Mouse (Mus musculus) G1E (cell line): ENCODE data around the gene Dazl. TPM values are rescaled to one million over a fixed set of nuclear protein-coding genes. Genes with fewer than 3 reads are reported as not detected.

Experiments used
- ATAC-seq: 2 replicates; pipeline ENCODE4 v1.8.0; 2016; ENCODE audit warnings: mild to moderate bottlenecking; ENCODE audit not compliant: insufficient number of reproducible peaks, poor library complexity, low FRiP score, severe bottlenecking; ENCODE audit errors: extremely low read depth
- DNase-seq: peaks from one replicate; pipeline ENCODE4 v3.0.0; 2012; ENCODE audit warnings: low spot score
- H3K27me3 ChIP-seq: 2 replicates; pipeline ENCODE4 v1.6.1; 2012; ENCODE audit warnings: mild to moderate bottlenecking, low read length, inconsistent platforms; ENCODE audit not compliant: insufficient read depth
- H3K36me3 ChIP-seq: replicated peaks from 2 replicates; pipeline ENCODE3; 2012; ENCODE audit warnings: mild to moderate bottlenecking, inconsistent platforms
- H3K4me1 ChIP-seq: 2 replicates; pipeline ENCODE4 v1.6.1; 2012; ENCODE audit warnings: low read depth, low read length, inconsistent platforms, mixed read lengths; ENCODE audit not compliant: insufficient read depth
- H3K4me3 ChIP-seq: 2 replicates; pipeline ENCODE4 v1.5.1; 2012; ENCODE audit warnings: low read depth, mild to moderate bottlenecking, inconsistent platforms, low read length, moderate library complexity, mixed read lengths
- H3K9me3 ChIP-seq: replicated peaks from 2 replicates; pipeline ENCODE4 v1.6.1; 2012; ENCODE audit warnings: inconsistent platforms
- CTCF ChIP-seq: IDR thresholded peaks from 2 replicates; pipeline ENCODE4 v1.5.1; 2012; ENCODE audit warnings: low read depth, low read length, inconsistent platforms, mixed read lengths
- GATA1 ChIP-seq: IDR thresholded peaks from 2 replicates; pipeline ENCODE4 v1.6.1; 2012; ENCODE audit warnings: borderline replicate concordance, low read length, inconsistent platforms, mixed read lengths
- GATA2 ChIP-seq: IDR thresholded peaks from 2 replicates; pipeline ENCODE4 v1.6.1; 2012; ENCODE audit warnings: low read depth, low read length, inconsistent platforms, borderline replicate concordance
- POLR2AphosphoS5 ChIP-seq: IDR thresholded peaks from 2 replicates; pipeline ENCODE4 v1.6.1; 2012; ENCODE audit warnings: low read depth, low read length, inconsistent platforms; ENCODE audit not compliant: insufficient replicate concordance
- TAL1 ChIP-seq: conservative IDR thresholded peaks from 2 replicates; pipeline ENCODE4 v1.6.1; 2012; ENCODE audit warnings: low read depth, low read length, inconsistent platforms, mixed read lengths
- polyA plus RNA-seq: library from polyadenylated mRNA; stranded (reverse); fragments of >175 nt; gene quantifications from 2 replicates; pipeline ENCODE4 v1.2.3, GENCODE M21; 2012
- total RNA-seq, 2 experiments: library from RNA; stranded (forward) in 1 of 2; stranded (reverse) in 1 of 2; fragments of 200-1000 nt in 1 of 2; fragments of >200 nt in 1 of 2; fragmentation: Nextera tagmentation in 1 of 2; gene quantifications; 2 replicates each; pipeline ENCODE4 v1.2.3; 2014 to 2017

Gene Dazl
- total and polyA plus RNA-seq, 3 experiments = 0.05 TPM; not detected in 2

DNA sequence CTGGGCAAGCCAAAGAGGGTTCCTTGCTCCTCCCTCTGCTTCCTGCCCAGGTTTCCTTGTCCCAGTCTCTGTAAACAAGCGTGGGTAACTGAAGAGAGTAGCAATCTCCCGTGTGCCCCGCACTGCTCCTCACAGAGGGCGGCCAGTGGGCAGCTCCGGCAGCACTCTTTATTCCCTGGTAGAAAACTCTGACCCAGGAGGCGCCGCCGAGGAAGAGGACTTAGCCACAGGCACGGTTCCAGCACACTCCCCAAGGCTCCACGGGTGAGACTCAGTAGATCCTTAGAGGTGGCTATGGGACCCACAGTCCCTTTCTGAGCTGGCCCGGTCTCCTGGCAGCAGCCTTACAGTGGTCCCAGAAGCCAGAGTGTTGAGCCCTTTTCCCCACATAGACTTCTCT, 50.1 kb downstream of the Dazl start:
- DNase-seq = no peak
- H3K27me3 ChIP-seq = no peaks in the 10 kb centered on the region

DNA sequence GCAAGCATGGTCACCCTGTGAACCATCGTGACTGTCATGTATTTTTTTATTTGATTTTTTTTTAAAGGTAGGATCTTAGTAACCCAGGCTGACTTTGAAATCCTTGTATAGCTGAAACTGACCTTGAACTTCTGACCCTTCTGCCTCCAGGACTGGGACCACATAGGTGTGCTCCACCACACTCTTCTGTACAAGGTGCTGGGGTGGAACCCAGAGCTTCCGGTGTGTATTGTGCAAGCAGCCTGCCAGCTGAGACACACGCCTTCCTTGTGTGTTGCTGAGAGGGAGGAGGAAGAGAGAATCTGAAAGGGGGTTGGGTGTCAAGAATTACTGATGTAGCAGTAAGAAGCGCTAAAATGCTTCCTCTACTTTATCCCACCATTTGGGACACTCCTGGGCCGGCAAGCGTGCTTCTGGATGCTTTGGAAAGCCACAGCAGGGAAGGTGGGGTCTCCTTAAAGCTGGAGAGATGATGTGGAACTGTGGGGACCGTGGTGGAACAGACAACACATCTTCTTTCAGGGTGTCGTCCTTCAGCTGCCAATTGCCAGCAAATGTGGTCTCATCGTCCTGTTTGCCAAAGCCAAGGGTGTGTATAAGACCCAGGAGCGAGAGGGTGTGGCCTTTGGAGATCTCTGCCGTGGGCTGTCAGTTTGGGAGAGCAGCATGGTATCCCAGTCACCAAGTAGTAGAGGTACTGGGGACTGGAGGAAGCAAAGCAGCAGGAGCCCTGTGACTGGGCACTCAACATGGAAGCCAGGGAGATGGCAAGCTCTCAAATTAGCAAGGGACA, 55.4 kb downstream of the Dazl start:
- Histone ChIP-seq H3K4me1 (no peaks in the 10 kb centered on the region), H3K9me3 (peaks cover 69% of the 10 kb centered on the region), H3K4me3 (no peak overlapping the region), H3K36me3 (no peaks in the 10 kb centered on the region), H3K27me3 (no peaks in the 10 kb centered on the region)
- no peak for TF ChIP-seq CTCF
- no peak for TF ChIP-seq POLR2AphosphoS5
- TF ChIP-seq GATA1 = no peak
- TF ChIP-seq GATA2 = no peak
- no peak for TF ChIP-seq TAL1
- ATAC-seq = no peak
- DNase-seq = no peak

More for the DNA sequence above, 50.1 kb downstream of the Dazl start:
- H3K9me3 ChIP-seq = peaks cover 74% of the 10 kb centered on the region
- ATAC-seq = no peak
- no peaks in the 10 kb centered on the region for H3K4me1 ChIP-seq
- no peak overlapping the region for H3K4me3 ChIP-seq
- TF ChIP-seq CTCF (no peak), TAL1 (no peak), GATA2 (no peak), POLR2AphosphoS5 (no peak), GATA1 (no peak)
- no peaks in the 10 kb centered on the region for H3K36me3 ChIP-seq

DNA sequence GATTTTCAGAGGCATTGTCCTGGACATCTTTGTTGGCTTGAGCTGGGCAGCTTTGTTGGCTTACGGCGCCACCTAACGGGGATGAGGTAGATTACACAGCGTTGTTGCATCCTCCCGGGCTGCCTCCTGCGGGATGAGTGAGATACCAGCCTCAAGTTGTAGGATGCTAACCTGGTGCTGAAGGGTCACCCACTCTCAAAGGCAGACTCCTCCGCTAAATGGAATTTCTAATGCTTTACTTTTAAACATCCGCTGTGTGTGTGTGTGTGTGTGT, 56.1 kb downstream of the Dazl start:
- TF ChIP-seq GATA1 = no peak
- TF ChIP-seq CTCF = no peak
- no peak for TF ChIP-seq GATA2
- TF ChIP-seq POLR2AphosphoS5 = no peak
- TF ChIP-seq TAL1 = no peak
- Histone ChIP-seq H3K27me3 (no peaks in the 10 kb centered on the region), H3K4me1 (no peaks in the 10 kb centered on the region), H3K36me3 (no peaks in the 10 kb centered on the region), H3K9me3 (peaks cover 67% of the 10 kb centered on the region), H3K4me3 (no peak overlapping the region)
- ATAC-seq (no peak), DNase-seq (no peak)

DNA sequence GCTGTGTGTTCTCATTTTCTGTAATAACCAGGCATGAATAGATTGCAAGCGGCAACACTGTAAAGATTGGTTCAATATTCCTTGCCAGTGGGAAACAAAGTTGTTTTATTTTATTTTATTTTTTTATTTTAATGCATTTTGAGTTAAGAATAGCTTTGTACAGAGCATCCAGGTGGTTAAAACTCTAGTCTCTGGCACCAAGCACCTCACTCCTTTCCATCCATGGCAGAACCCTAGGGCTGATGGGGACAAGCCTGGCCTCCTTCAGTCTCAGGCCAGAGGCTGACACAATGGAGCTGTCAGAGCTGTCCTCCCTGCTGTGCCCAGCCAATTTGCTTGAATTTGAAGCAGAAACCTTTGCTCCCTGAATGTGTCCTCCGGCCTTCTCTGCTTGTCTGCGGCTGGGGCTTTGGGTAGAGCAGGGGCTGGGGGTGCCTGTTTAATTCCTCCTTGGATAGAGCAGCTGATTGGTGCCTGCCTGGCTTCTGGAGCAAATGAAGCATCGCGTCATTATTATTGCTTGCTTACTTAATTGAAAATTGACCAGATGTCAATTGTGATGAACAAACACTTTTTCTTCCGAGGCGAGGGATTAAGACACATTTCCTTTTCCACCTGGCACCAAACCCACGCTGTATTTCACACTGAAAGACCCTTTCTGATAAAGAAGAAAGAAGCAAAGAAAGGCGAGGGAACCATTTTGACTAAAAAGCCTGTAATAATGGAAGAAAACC, 56.6 kb downstream of the Dazl start:
- TF ChIP-seq GATA1 (no peak), TAL1 (no peak), CTCF (no peak), POLR2AphosphoS5 (no peak), GATA2 (no peak)
- Histone ChIP-seq H3K9me3 (peaks cover 67% of the 10 kb centered on the region), H3K4me3 (no peak overlapping the region), H3K27me3 (no peaks in the 10 kb centered on the region), H3K4me1 (no peaks in the 10 kb centered on the region), H3K36me3 (no peaks in the 10 kb centered on the region)
- ATAC-seq = no peak
- no peak for DNase-seq

DNA sequence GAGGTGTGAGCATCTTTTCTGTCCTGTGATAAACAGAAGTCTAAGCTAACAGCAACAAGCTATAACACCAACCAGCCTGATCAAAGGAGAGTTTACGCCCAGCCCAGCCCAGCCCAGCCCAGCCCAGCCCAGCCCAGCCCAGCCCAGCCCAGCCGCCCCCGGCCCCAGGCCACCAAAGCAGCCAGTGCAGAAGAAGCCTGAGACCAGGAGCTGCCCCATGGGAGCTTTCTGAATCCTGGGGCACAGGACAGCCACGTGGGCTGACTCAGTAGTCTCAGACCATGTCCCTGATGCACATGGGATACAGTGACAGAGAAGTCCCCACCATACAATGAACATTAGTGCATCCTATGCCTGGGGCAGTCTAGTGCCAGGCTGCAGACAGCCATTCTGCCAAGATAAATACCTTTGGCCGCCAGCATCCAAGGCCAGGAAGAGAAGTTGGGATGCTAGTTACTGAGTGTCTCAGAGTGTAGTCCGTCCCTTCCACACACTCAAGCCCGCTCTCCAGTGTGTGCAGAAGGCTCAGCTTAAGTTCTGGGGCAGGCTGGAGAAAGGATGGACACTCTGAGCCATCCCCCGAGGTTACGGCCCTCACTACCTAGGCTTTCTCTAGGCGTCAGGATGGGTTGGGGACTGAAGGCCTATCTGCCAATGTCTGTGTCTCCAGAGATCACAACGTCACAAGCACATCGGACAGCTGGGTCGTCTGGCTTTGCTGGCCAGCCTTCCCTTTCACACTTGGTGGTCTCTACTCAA, 57.3 kb downstream of the Dazl start:
- H3K4me1 ChIP-seq = no peaks in the 10 kb centered on the region
- DNase-seq (no peak), ATAC-seq (no peak)
- no peaks in the 10 kb centered on the region for H3K36me3 ChIP-seq
- H3K27me3 ChIP-seq = no peaks in the 10 kb centered on the region
- H3K4me3 ChIP-seq = no peak overlapping the region
- peaks cover 69% of the 10 kb centered on the region for H3K9me3 ChIP-seq
- TF ChIP-seq GATA1 (no peak), GATA2 (no peak), CTCF (no peak), POLR2AphosphoS5 (no peak), TAL1 (no peak)

DNA sequence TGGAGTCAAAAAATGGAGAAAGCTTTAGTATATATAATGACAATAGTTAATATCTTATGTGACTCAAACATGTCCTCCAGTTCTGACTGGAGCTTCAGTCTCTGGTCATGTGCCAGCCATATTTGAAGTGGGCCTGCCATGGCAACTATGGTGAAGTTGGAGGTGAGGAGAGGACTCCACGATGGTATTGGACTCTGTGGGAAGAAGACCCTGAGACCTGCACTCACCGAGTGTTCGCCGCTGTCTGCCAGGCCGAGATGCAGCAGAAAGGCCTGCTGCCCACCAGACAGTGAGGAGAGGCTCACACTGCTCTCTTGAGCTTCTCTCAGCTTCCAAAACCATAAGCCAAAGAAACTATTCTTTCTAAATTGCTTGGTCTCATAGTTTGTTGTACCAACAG, 59.5 kb downstream of the Dazl start:
- TF ChIP-seq TAL1 (no peak), GATA2 (no peak), CTCF (no peak), GATA1 (no peak), POLR2AphosphoS5 (no peak)
- no peak for ATAC-seq

More for the DNA sequence above, 59.5 kb downstream of the Dazl start:
- H3K27me3 ChIP-seq = no peaks in the 10 kb centered on the region
- H3K4me1 ChIP-seq = no peaks in the 10 kb centered on the region
- H3K36me3 ChIP-seq = no peaks in the 10 kb centered on the region
- peaks cover 68% of the 10 kb centered on the region for H3K9me3 ChIP-seq
- DNase-seq = no peak
- no peak overlapping the region for H3K4me3 ChIP-seq
